Mouse (Mus musculus): Measurements from ENCODE around the gene Gprc5b. TPM values are rescaled to one million over a fixed set of nuclear protein-coding genes. Genes with fewer than 3 reads are reported as not detected.

Gene Gprc5b
- polyA plus RNA-seq, 1 experiment from 2014 or later: 9.7 TPM

- 86% methylated on average over 6 of the region's 6 CpGs for WGBS
- Histone ChIP-seq H3K4me3 (no peak overlapping the region), H3K27ac (no peak overlapping the region), H3K9me3 (no peaks in the 10 kb centered on the region), H3K4me1 (peaks cover 23% of the 10 kb centered on the region), H3K4me2 (no peak overlapping the region), H3K36me3 (no peaks in the 10 kb centered on the region), H3K27me3 (no peaks in the 10 kb centered on the region), H3K9ac (no peak overlapping the region)
- ATAC-seq (ENCODE audit: insufficient number of reproducible peaks, insufficient read depth, low FRiP score, low TSS enrichment, low read depth): no peak
Measured at GRCm38 (mm10) chr7:118926516-118927260, 68.3 kb downstream of the Gprc5b start.

GRCm38 (mm10) chr7:118925547-118925946 is 69.5 kb downstream of the Gprc5b start:
- no peak overlapping the region for H3K4me2 ChIP-seq
- H3K4me3 ChIP-seq: no peak overlapping the region
- no peaks in the 10 kb centered on the region for H3K36me3 ChIP-seq
- no peak overlapping the region for H3K9ac ChIP-seq
- ATAC-seq (ENCODE audit: insufficient number of reproducible peaks, insufficient read depth, low FRiP score, low TSS enrichment, low read depth): no peak
- 89% methylated on average over 3 of the region's 3 CpGs for WGBS
- H3K27me3 ChIP-seq: no peaks in the 10 kb centered on the region
- peaks cover 17% of the 10 kb centered on the region for H3K4me1 ChIP-seq
- H3K9me3 ChIP-seq: no peaks in the 10 kb centered on the region
- no peak overlapping the region for H3K27ac ChIP-seq

GRCm38 (mm10) chr7:118922441-118923202 is 72.4 kb downstream of the Gprc5b start:
- no peaks in the 10 kb centered on the region for H3K36me3 ChIP-seq
- H3K27ac ChIP-seq: no peak overlapping the region
- ATAC-seq (ENCODE audit: insufficient number of reproducible peaks, insufficient read depth, low FRiP score, low TSS enrichment, low read depth): no peak
- no peaks in the 10 kb centered on the region for H3K9me3 ChIP-seq
- no peak overlapping the region for H3K9ac ChIP-seq
- no peak overlapping the region for H3K4me3 ChIP-seq
- H3K4me1 ChIP-seq: no peaks in the 10 kb centered on the region
- 72% methylated on average over 4 of the region's 4 CpGs for WGBS
- H3K4me2 ChIP-seq: no peak overlapping the region
- H3K27me3 ChIP-seq: no peaks in the 10 kb centered on the region

Other genes with a start within 250 kb of the Gprc5b start
- gene Iqck, start 139.5 kb downstream of the Gprc5b start, polyA plus RNA-seq (2015; fragmentation: Nextera tagmentation; extraction: Ambion mirVana): 3.0 and 3.3 TPM in 2 replicates
- gene Knop1, start 139.0 kb downstream of the Gprc5b start, polyA plus RNA-seq (2015; fragmentation: Nextera tagmentation; extraction: Ambion mirVana): 135 and 144 TPM in 2 replicates
- gene Gpr139, start 189.4 kb upstream of the Gprc5b start, polyA plus RNA-seq (2015; fragmentation: Nextera tagmentation; extraction: Ambion mirVana): 0.04 TPM in 1 of 2 replicates, not detected in the other